Mouse (Mus musculus) hindbrain, embryonic 10.5 days (tissue): ENCODE results near the gene Slc37a4. TPM values are rescaled to one million over a fixed set of nuclear protein-coding genes. Genes with fewer than 3 reads are reported as not detected.
"Not testable (repeated sequence)": the region's sequence is repeated elsewhere in the genome, so short reads cannot be mapped to it uniquely, and the experiment has no call there.

ENCODE experiments used
- DNase-seq: peaks from one replicate; pipeline ENCODE4 v3.0.0-alpha.2; 2017; ENCODE audit warnings: low spot score
- H3K27ac ChIP-seq: fragments of 300-500 bp; sonication (generic); 2 replicates; pipeline ENCODE4 v1.5.1; 2016; ENCODE audit warnings: mild to moderate bottlenecking, moderate library complexity
- H3K27me3 ChIP-seq: fragments of 300-500 bp; sonication (generic); 2 replicates; pipeline ENCODE4 v1.6.1; 2016; ENCODE audit warnings: mild to moderate bottlenecking; ENCODE audit not compliant: poor library complexity, insufficient read depth, severe bottlenecking
- H3K36me3 ChIP-seq: fragments of 300-500 bp; sonication (generic); 2 replicates; pipeline ENCODE4 v1.6.1; 2016; ENCODE audit warnings: mild to moderate bottlenecking, moderate library complexity
- H3K4me1 ChIP-seq: fragments of 300-500 bp; sonication (generic); replicated peaks from 2 replicates; pipeline ENCODE4 v1.6.1; 2016; ENCODE audit warnings: mild to moderate bottlenecking
- H3K4me3 ChIP-seq: fragments of 300-500 bp; sonication (generic); 2 replicates; pipeline ENCODE4 v1.5.1; 2016; ENCODE audit warnings: mild to moderate bottlenecking, moderate library complexity
- H3K9me3 ChIP-seq: fragments of 300-500 bp; sonication (generic); 2 replicates; pipeline ENCODE4 v1.6.1; 2016; ENCODE audit warnings: mild to moderate bottlenecking, moderate library complexity
- WGBS: fragments of 180-500 bp; shearing (Covaris S2); methylation state at CpG from one replicate; pipeline ENCODE4 v1.1.7; 2016; 5-methylcytosine and 5-hydroxymethylcytosine counted together
- polyA plus RNA-seq: library from polyadenylated mRNA; unstranded; fragments of >200 nt; fragmentation: Nextera tagmentation; extraction: Ambion mirVana; gene quantifications from 2 replicates; pipeline ENCODE4 v1.2.1, GENCODE M21; 2016

Gene Slc37a4
- polyA plus RNA-seq, 1 experiment from 2014 or later: 28.9 TPM

DNA sequence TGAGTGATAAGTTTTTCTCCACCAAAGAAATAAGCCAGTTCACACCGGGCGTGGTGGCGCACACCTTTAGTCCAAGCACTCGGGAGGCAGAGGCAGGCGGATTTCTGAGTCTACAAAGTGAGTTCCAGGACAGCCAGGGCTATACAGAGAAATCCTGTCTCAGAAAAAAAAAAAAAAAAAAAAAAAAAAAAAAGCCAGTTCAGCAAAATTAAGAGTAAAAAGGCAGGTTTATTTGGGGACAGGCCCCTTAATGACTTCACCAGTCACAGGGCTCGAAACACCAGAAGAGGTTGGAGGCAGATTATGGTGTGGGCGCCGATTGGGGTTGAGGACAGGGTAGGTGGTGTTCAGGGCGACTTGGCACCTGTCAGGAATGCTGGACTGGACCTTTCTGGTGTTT, 23.1 kb downstream of the Slc37a4 start:
- H3K27ac ChIP-seq, H3K4me3 ChIP-seq, H3K27me3 ChIP-seq, DNase-seq, H3K9me3 ChIP-seq: not testable (repeated sequence)
- WGBS: 94% methylated on average over 9 of the region's 9 CpGs
- peaks cover 14% of the 10 kb centered on the region for H3K4me1 ChIP-seq
- peaks cover 14% of the 10 kb centered on the region for H3K36me3 ChIP-seq

DNA sequence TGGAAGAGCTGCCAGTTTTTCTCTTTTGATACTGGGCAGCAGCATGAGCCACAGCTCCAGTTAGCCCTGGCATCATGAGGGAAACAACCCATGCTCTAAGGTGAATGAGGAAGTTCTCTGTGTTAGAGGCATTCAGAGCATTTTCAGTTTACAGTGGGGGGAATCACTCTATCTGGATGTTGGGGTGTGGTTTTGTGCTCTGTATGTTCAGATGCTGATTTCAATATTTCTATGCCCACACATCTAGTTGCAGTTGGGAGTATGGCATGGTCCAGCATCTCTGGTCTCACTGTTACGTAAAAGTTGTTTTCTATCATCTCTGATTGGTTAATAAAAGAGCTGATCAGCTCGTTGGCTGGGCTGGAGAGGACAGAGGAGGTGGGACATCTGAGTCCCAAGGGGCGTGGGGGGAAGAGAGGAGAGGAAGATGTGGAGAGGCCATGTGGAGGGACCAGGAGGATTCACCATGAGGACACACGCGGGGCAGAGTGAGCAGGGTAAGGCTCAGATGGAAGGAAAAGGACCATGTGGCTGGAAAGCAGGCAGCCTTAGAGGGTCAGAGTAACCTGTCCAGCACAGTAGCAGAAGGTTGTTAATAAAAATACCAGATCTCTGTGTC, 23.7 kb downstream of the Slc37a4 start:
- Histone ChIP-seq H3K4me1 (peaks cover 14% of the 10 kb centered on the region), H3K9me3 (0 out of 2 replicates have a peak, but pooled peaks cover 5% of the 10 kb centered on the region), H3K4me3 (no peak overlapping the region), H3K27ac (no peak overlapping the region), H3K27me3 (no peaks in the 10 kb centered on the region), H3K36me3 (peaks cover 11% of the 10 kb centered on the region)
- WGBS: 74% methylated on average over 5 of the region's 5 CpGs
- no peak for DNase-seq

DNA sequence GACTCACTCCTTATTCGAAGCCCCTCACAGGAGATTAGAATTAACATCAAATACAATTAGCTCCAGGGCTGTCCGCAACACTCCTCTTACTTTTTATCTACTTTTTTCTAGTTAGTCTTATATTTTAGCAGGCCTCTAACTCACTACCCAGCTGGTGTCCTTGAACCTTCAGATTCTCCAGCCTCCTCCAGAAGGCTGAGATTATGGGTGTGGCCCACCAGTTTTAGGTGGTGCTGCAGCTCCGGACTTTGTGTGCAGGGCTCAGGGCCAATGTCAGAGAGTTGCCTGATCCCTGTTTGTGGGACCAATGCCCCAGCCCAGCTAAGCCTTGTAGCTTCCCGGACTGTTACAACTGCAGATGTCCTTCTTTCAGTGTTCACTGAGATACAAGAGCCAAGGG, 26.9 kb downstream of the Slc37a4 start:
- no peak for DNase-seq
- Histone ChIP-seq H3K27me3 (no peaks in the 10 kb centered on the region), H3K4me3 (no peak overlapping the region), H3K36me3 (no peaks in the 10 kb centered on the region), H3K4me1 (0 out of 2 replicates have a peak, but pooled peaks cover under 1% of the 10 kb centered on the region), H3K27ac (no peak overlapping the region), H3K9me3 (0 out of 2 replicates have a peak, but pooled peaks cover 5% of the 10 kb centered on the region)
- WGBS: 85% methylated on average over 4 of the region's 4 CpGs

DNA sequence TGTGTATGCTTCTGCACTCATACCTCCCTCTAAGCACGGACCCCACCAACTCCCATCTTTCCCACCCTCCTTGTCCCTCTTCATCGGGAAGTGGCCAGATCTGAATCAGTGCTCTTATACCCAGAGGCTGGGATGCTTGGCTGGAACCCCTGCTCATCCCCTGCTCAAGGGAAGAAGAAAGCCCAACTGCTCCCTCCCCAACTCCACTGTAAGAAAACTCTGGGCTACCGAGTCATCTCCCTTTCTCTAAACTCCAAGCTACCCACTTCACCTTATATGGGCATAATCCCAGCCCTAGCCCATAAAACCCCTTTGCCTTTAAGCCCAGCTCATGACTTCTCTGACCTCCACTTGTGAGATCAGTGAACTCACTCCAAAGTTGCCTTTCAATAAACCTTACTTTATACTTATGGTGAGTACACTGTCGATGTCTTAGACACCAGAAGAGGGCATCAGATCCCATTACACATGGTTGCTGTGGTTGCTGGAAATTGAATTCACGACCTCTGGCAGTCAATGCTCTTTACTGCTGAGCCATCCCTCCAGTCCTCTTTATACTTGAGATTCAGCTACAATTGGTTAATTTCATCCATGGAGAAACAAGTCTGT, 36.0 kb downstream of the Slc37a4 start:
- H3K27ac ChIP-seq: no peak overlapping the region
- no peak overlapping the region for H3K4me3 ChIP-seq
- H3K4me1 ChIP-seq: peaks cover 8% of the 10 kb centered on the region; the same call in 1 of the 2 replicates
- no peaks in the 10 kb centered on the region for H3K36me3 ChIP-seq
- no peak for DNase-seq
- WGBS: 61% methylated on average over 5 of the region's 5 CpGs
- no peaks in the 10 kb centered on the region for H3K27me3 ChIP-seq
- no peaks in the 10 kb centered on the region for H3K9me3 ChIP-seq

DNA sequence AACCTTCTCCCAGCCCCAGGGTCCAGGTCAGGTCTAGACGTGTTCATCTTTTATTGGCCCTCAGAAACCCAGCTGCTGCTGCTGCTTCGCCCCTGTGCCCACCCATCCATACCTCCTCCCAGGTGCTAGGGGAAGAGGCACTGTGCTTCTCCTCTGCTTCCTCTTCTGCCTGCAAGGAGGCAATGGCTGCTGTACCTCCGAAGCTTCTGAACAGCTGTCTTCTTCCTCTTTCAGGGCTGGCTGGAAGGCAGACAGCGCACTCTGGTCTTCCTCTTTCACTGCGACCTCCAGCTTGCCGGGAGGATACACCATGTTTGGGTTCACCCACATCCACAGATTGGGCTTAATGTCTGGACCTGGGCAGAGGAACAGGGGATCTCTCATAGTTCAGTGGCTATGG, 39.1 kb downstream of the Slc37a4 start:
- Histone ChIP-seq H3K36me3 (no peaks in the 10 kb centered on the region), H3K27ac (no peak overlapping the region), H3K4me1 (peaks cover 8% of the 10 kb centered on the region; the same call in 1 of the 2 replicates), H3K9me3 (no peaks in the 10 kb centered on the region), H3K4me3 (no peak overlapping the region), H3K27me3 (no peaks in the 10 kb centered on the region)
- WGBS: 82% methylated on average over 6 of the region's 6 CpGs
- DNase-seq: no peak

DNA sequence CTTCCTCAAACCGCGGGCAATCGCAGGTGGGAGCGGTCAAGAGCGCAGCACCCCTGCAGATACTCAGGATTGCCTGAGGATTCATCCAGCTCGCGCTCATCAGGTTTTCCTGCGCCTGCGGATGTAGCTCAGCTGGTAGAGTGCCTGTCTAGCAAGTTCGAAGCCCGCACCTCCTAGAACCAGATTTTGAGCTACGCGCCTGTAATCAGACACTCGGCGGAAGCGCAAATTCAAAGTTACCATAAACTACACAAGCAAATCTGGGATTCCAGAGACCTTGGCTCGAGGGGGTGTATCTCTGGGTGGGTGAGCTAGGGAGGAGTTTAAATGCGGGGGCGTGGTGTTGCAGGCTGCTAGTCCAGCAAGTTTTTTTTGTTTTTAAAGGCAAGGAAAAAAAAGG, 44.3 kb downstream of the Slc37a4 start, which contains the start of gene Foxr1:
Foxr1 (minus strand) TSS at position 176 of the 400 bp plus-strand sequence.
- 74% methylated on average over 19 of the region's 19 CpGs for WGBS
- H3K4me3 ChIP-seq: no peak within 1 kb of the TSS
- no peak within 1 kb of the TSS for H3K27ac ChIP-seq
- DNase-seq: no peak
- H3K9me3 ChIP-seq: no peaks in the 10 kb centered on the region
- no peaks in the 10 kb centered on the region for H3K27me3 ChIP-seq
- no peaks in the 10 kb centered on the region for H3K36me3 ChIP-seq
- no peaks in the 10 kb centered on the region for H3K4me1 ChIP-seq

DNA sequence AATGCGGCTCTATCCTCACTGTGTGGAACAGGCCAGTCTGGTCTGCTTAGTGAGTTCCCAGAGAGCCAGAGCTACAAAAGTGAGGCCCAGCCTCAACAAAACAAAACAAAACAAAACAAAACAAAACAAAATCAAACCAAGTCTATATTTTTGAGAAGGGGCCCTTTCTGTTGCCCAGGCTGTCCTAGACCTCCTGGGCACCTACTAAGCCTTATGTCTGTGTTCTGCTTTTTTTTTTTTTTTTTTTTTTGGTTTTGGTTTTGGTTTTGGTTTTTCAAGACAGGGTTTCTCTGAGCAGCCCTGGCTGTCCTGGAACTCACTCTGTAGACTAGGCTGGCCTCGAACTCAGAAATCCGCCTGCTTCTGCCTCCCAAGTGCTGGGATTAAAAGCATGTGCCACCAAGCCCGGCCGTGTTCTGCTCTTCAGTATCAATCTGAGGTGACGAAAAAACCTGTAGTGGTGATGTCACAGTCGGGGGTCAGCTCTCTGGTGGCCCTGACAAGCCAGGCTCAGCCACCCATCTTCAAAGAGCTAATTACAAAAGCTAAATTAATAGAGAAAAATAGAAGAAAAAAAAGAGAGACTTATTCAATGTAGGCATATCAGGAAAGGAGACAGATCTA, 47.9 kb downstream of the Slc37a4 start:
- not testable (repeated sequence) for H3K27me3 ChIP-seq, H3K36me3 ChIP-seq, H3K27ac ChIP-seq, H3K4me1 ChIP-seq, DNase-seq, H3K4me3 ChIP-seq, H3K9me3 ChIP-seq
- WGBS: 89% methylated on average over 7 of the region's 7 CpGs

DNA sequence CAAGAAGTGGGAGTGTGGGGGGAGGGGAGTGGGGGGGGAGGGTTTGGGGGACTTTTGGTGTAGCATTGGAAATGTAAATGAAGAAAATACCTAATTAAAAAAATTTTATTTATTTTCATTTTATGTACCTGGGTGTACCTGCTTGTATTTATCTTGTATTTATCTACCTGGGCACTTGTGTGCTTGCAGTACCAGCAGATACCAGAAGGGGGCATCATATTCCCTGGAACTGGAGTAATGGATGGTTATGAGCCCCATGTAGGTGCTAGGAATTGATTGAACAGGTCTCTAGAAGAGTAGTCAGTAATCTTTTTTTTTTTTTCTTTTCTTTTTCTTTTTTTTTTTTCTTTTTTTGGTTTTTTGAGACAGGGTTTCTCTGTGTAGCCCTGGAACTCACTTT, 53.7 kb downstream of the Slc37a4 start:
- Histone ChIP-seq H3K36me3 (no peaks in the 10 kb centered on the region), H3K27ac (no peak overlapping the region), H3K4me1 (peaks cover 17% of the 10 kb centered on the region), H3K27me3 (peaks cover 29% of the 10 kb centered on the region), H3K4me3 (no peak overlapping the region), H3K9me3 (no peaks in the 10 kb centered on the region)
- DNase-seq: no peak

Other genes with a start within 250 kb of the Slc37a4 start
- 21.1 and 22.8 TPM in 2 replicates for gene Cbl, start 162.8 kb upstream of the Slc37a4 start, polyA plus RNA-seq
- not detected in 2 replicates for gene Ccdc153, start 156.2 kb upstream of the Slc37a4 start, polyA plus RNA-seq
- gene Pdzd3, start 145.4 kb upstream of the Slc37a4 start, polyA plus RNA-seq: 0.14 TPM in 1 of 2 replicates, not detected in the other
- 2.4 and 3.3 TPM in 2 replicates for gene Nlrx1, start 128.3 kb upstream of the Slc37a4 start, polyA plus RNA-seq
- 4.3 and 7.2 TPM in 2 replicates for gene Abcg4, start 108.2 kb upstream of the Slc37a4 start, polyA plus RNA-seq
- gene Hinfp, start 91.2 kb upstream of the Slc37a4 start, polyA plus RNA-seq: 30.0 and 30.7 TPM in 2 replicates
- 9.8 and 17.5 TPM in 2 replicates for gene C2cd2l, start 76.6 kb upstream of the Slc37a4 start, polyA plus RNA-seq
- gene Dpagt1, start 70.8 kb upstream of the Slc37a4 start, polyA plus RNA-seq: 46.2 and 46.7 TPM in 2 replicates
- gene H2afx, start 62.2 kb upstream of the Slc37a4 start, polyA plus RNA-seq: 548 and 554 TPM in 2 replicates
- 155 and 184 TPM in 2 replicates for gene Hmbs, start 52.6 kb upstream of the Slc37a4 start, polyA plus RNA-seq
- 30.9 and 34.8 TPM in 2 replicates for gene Vps11, start 35.2 kb upstream of the Slc37a4 start, polyA plus RNA-seq
- gene Hyou1, start 17.4 kb upstream of the Slc37a4 start, polyA plus RNA-seq: 35.8 and 39.4 TPM in 2 replicates
- gene Rps25, start 10.3 kb downstream of the Slc37a4 start, polyA plus RNA-seq: 1,836 and 2,161 TPM in 2 replicates
- 213 and 282 TPM in 2 replicates for gene Trappc4, start 10.7 kb downstream of the Slc37a4 start, polyA plus RNA-seq
- gene Ccdc84, start 21.7 kb downstream of the Slc37a4 start, polyA plus RNA-seq: 25.2 and 27.7 TPM in 2 replicates
- gene Foxr1, start 44.3 kb downstream of the Slc37a4 start, polyA plus RNA-seq: not detected in 2 replicates
- gene Upk2, start 58.1 kb downstream of the Slc37a4 start, polyA plus RNA-seq: 0.14 TPM in 1 of 2 replicates, not detected in the other
- 4.6 and 7.3 TPM in 2 replicates for gene Bcl9l, start 86.0 kb downstream of the Slc37a4 start, polyA plus RNA-seq
- gene Cxcr5, start 165.0 kb downstream of the Slc37a4 start, polyA plus RNA-seq: not detected in 2 replicates
- 16.8 and 21.0 TPM in 2 replicates for gene Ddx6, start 208.0 kb downstream of the Slc37a4 start, polyA plus RNA-seq